Mouse (Mus musculus) cortical plate, adult 2 months (tissue): ENCODE results near the gene Wipf1. TPM values are rescaled to one million over a fixed set of nuclear protein-coding genes. Genes with fewer than 3 reads are reported as not detected.

Experiments
- H3K27ac ChIP-seq: fragments of 200-500 bp; 2 replicates; pipeline ENCODE4 v1.5.1; 2012; ENCODE audit warnings: low read length, control low read depth, inconsistent platforms; ENCODE audit not compliant: insufficient read depth
- H3K4me1 ChIP-seq: fragments of 200-500 bp; 2 replicates; pipeline ENCODE4 v1.6.1; 2011; ENCODE audit warnings: low read length; ENCODE audit not compliant: control insufficient read depth, insufficient read depth
- H3K4me3 ChIP-seq: fragments of 200-500 bp; 2 replicates; pipeline ENCODE4 v1.5.1; 2011; ENCODE audit warnings: mild to moderate bottlenecking, low read length, control low read depth; ENCODE audit not compliant: insufficient read depth
- CTCF ChIP-seq: fragments of 200-500 bp; IDR thresholded peaks from 2 replicates; pipeline ENCODE4 v1.5.1; 2011; ENCODE audit warnings: mild to moderate bottlenecking, control low read depth, low read length; ENCODE audit not compliant: insufficient read depth; ENCODE audit errors: extremely low read depth
- POLR2A ChIP-seq: fragments of 200-500 bp; IDR thresholded peaks from 2 replicates; pipeline ENCODE4 v1.6.1; 2011; ENCODE audit warnings: mild to moderate bottlenecking, low read length, control low read depth; ENCODE audit not compliant: insufficient read depth; ENCODE audit errors: extremely low read depth
- polyA plus RNA-seq: library from polyadenylated mRNA; depleted of rRNA; stranded (reverse); fragments of >200 nt; gene quantifications from 2 replicates; pipeline ENCODE4 v1.2.3, GENCODE M21; 2012

Gene Wipf1
- polyA plus RNA-seq, 1 experiment, result 7.4 TPM

- TF ChIP-seq CTCF (no peak), POLR2A (no peak)
- Histone ChIP-seq H3K4me3 (no peak overlapping the region), H3K27ac (no peak overlapping the region), H3K4me1 (no peaks in the 10 kb centered on the region)
These were observed 75.8 kb downstream of the Wipf1 start for GRCm38 (mm10) chr2:73453717-73454116.

GRCm38 (mm10) chr2:73453085-73453484, 76.4 kb downstream of the Wipf1 start:
- Histone ChIP-seq H3K4me3 (no peak overlapping the region), H3K27ac (no peak overlapping the region), H3K4me1 (no peaks in the 10 kb centered on the region)
- TF ChIP-seq POLR2A (no peak), CTCF (no peak)

- no peaks in the 10 kb centered on the region for H3K4me1 ChIP-seq
- no peak for TF ChIP-seq POLR2A
- no peak for TF ChIP-seq CTCF
- H3K27ac ChIP-seq, result no peak overlapping the region
- no peak overlapping the region for H3K4me3 ChIP-seq
These were observed 77.0 kb downstream of the Wipf1 start for GRCm38 (mm10) chr2:73452556-73452955.

GRCm38 (mm10) chr2:73451541-73451940, 78.0 kb downstream of the Wipf1 start:
- no peak overlapping the region for H3K4me3 ChIP-seq
- no peak for TF ChIP-seq POLR2A
- no peaks in the 10 kb centered on the region for H3K4me1 ChIP-seq
- no peak overlapping the region for H3K27ac ChIP-seq

- TF ChIP-seq CTCF (no peak), POLR2A (no peak)
- Histone ChIP-seq H3K27ac (no peak overlapping the region), H3K4me3 (no peak overlapping the region), H3K4me1 (no peaks in the 10 kb centered on the region)
These were observed 79.3 kb downstream of the Wipf1 start for GRCm38 (mm10) chr2:73450172-73450715.

- H3K4me3 ChIP-seq, result no peak overlapping the region
- TF ChIP-seq CTCF (no peak), POLR2A (no peak)
- peak overlapping the region; percentile 84 for H3K27ac ChIP-seq
- no peaks in the 10 kb centered on the region for H3K4me1 ChIP-seq
These were observed 85.5 kb downstream of the Wipf1 start for GRCm38 (mm10) chr2:73443985-73444384.

- H3K4me1 ChIP-seq, result no peaks in the 10 kb centered on the region
- TF ChIP-seq POLR2A, result no peak
- TF ChIP-seq CTCF, result no peak
These were observed 87.5 kb downstream of the Wipf1 start for GRCm38 (mm10) chr2:73442015-73442414.

GRCm38 (mm10) chr2:73440319-73440718, 89.2 kb downstream of the Wipf1 start:
- Histone ChIP-seq H3K4me1 (no peaks in the 10 kb centered on the region), H3K27ac (no peak overlapping the region), H3K4me3 (no peak overlapping the region)
- no peak for TF ChIP-seq CTCF
- TF ChIP-seq POLR2A, result no peak

More at GRCm38 (mm10) chr2:73442015-73442414, 87.5 kb downstream of the Wipf1 start:
- no peak overlapping the region for H3K4me3 ChIP-seq
- no peak overlapping the region for H3K27ac ChIP-seq

- Histone ChIP-seq H3K4me1 (no peaks in the 10 kb centered on the region), H3K4me3 (no peak overlapping the region), H3K27ac (no peak overlapping the region)
- TF ChIP-seq CTCF (no peak), POLR2A (no peak)
These were observed 92.6 kb downstream of the Wipf1 start for GRCm38 (mm10) chr2:73436976-73437375.

GRCm38 (mm10) chr2:73435847-73436246, 93.7 kb downstream of the Wipf1 start:
- TF ChIP-seq POLR2A (no peak), CTCF (no peak)
- no peak overlapping the region for H3K27ac ChIP-seq
- no peak overlapping the region for H3K4me3 ChIP-seq
- no peaks in the 10 kb centered on the region for H3K4me1 ChIP-seq
